Mouse (Mus musculus) embryo, embryonic 10.5 days (tissue): Measurements from ENCODE around the gene Speer2.

ENCODE experiments used
- DNase-seq: peaks from one replicate; pipeline ENCODE4 v3.0.0-alpha.2; 2015; ENCODE audit warnings: low spot score

The Speer2 gene

DNA sequence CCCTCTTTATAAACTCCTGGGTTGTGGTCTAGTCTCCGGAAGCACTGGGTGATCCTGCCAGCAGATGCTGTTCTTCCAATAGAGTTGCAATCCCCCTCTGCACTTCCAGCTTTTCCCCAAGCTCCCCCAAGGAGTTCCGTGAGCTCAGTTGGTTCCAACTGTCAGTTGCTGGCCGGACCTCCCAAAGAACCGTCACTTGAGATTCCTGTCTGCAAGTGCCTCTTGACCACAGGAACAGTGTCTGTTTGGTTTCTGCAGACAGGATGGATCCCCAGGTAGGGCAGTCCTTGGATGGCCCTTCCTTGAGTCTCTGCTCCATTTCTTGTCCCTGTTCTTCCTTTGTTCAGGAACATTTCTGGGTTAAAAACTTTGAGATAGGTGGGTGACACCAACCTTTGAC, at the start of gene Speer2:
Gene Speer2 (minus strand): TSS at position 101 of the 400 bp plus-strand sequence.
- no peak for DNase-seq

DNA sequence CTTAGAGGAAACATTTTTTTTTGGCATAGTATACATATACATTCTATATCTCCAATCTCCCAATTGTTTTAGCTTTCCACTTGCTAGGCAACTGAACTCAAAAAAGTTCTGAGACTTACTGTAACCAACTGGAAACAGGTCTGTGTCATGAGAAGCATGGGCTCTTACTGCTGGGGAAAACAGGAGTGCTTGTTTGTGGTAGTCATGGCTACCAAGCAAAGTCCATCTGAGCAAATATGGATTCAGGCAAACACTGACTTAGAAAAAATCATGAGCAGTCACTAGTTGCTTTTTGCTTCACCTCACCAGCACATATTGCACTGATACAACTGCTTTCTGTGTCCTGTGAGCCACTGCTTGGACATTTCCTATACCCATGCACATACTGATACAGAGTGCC, 40.8 kb upstream of the Speer2 start:
- DNase-seq, result no peak

DNA sequence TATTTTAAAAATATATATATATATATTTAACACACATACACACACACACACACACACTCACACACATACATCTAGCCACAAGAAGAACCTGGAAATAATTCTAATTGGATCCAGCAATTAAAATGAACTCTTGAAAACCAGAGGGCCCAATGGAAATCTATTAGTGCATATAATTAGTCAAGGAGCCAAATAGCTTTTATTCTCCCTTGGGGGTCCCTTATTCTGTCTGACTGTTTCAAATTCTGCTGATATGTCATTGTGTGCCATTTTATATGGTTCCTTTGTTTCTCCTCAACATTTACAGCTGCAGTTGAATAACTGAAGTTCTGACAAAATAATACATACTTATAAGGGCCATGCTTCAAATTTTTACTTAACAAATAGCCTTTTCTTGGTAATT, 17.2 kb upstream of the Speer2 start:
- no peak for DNase-seq

DNA sequence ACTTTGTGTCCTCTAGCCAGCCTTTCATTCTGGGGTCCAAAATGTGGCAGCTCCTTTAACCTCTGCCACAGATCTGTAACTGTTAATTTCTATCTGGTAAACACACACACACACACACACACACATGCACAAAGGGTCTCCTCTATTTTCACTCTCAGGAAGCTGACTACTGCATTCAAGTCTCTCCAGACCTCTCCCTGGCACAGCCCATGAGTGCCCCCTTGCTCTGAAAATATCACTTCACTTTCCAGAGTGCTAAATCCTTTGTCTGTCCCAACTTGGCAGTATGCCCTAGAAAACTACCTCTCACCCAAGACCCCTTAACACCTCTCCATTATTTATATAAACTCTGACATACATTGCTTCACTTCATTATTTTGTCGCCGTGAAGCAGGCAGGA, 26.9 kb downstream of the Speer2 start:
- DNase-seq, result no peak

DNA sequence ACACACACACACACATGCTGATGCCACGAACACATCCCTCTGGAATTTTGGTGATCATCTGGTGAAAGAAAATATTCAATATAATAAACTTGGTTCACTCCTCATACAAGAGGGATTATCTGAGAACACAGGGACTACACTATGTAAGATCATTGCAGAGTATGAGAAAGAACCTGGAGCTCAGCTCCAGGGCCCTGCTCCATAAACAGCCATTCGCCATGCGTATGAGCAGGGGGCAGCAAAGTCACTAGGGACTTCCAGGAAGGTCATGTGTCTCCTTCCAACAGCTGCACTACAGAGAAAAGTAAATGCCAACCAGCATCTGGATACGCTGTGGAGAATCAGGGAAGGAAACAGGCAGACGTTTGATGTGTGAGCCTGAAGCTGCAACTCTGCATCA, 49.9 kb downstream of the Speer2 start:
- DNase-seq, result peak; percentile 12
